ENCODE assay signal across 27 mouse cellular contexts in genomic region chr2:32091956-32092355, GRCm38 (mm10). TPM values are rescaled to one million over a fixed set of nuclear protein-coding genes. Genes with fewer than 3 reads are reported as not detected.
DNase-seq lines count a peak whose midpoint lies in the region; ATAC-seq and TF ChIP-seq lines count a peak whose summit lies in the region.
"Had no signal": no experiment of that assay in that cellular context is flagged by ENCODE, and none has a peak within 500 bp of the region (broad histone marks: within the 10 kb centered on the region; RNA-seq: fewer than 3 reads in every experiment).

No protein-coding gene starts in this region.

- no peaks in the 10 kb centered on the region for H3K27me3 ChIP-seq in heart, embryonic 10.5 days (ENCODE audit: insufficient read depth, poor library complexity, severe bottlenecking)
- no peaks in the 10 kb centered on the region for H3K27me3 ChIP-seq in kidney, adult 2 months (replicated peaks; ENCODE audit: control insufficient read depth, insufficient read depth, low read length)
- peaks cover 40% of the 10 kb centered on the region for H3K27me3 ChIP-seq in liver, embryonic 13.5 days
- peaks cover 17% of the 10 kb centered on the region for H3K27me3 ChIP-seq in liver, embryonic 11.5 days (replicated peaks; ENCODE audit: control insufficient read depth, insufficient read depth, low read length)

- WGBS in heart, embryonic 10.5 days, result 57% methylated on average over 3 of the region's 3 CpGs
- WGBS in kidney, adult 2 months, result 40% methylated on average over 3 of the region's 3 CpGs
- WGBS in liver, embryonic 13.5 days (ENCODE audit: insufficient replicate concordance), result 59% methylated on average over 3 of the region's 3 CpGs
- WGBS in liver, embryonic 11.5 days, result 65% methylated on average over 3 of the region's 3 CpGs

- DNase-seq in heart, embryonic 10.5 days (ENCODE audit: low spot score), result no peak
- DNase-seq in heart, adult 8-10 months (ENCODE audit: low spot score), result no peak
- DNase-seq in kidney, adult 2 months, result peak; percentile 63
- DNase-seq in kidney, postnatal 4 days, result no peak
- no peak for DNase-seq in liver, embryonic 13.5 days
- DNase-seq in liver, embryonic 11.5 days (ENCODE audit: low spot score), result no peak
- peak; percentile 91 for DNase-seq in skeletal muscle tissue, adult 2 months (ENCODE audit: low read depth, low spot score)
- DNase-seq: adrenal gland, postnatal 25 days; cerebellum, adult 11-12 months; cerebellum, adult 9-11 months; embryo, embryonic 11 days; heart, postnatal 4 days; lung, embryonic 14.5 days; lung, postnatal 14 days; right cerebral cortex, adult 18-20 months; thymus, adult 18-20 months; thymus, postnatal 36 days had no signal

- no peaks in the 10 kb centered on the region for H3K9me3 ChIP-seq in heart, embryonic 10.5 days
- no peaks in the 10 kb centered on the region for H3K9me3 ChIP-seq in liver, embryonic 13.5 days (replicated peaks)
- no peaks in the 10 kb centered on the region for H3K9me3 ChIP-seq in liver, embryonic 11.5 days (ENCODE audit: control insufficient read depth, low read length)
- H3K9me3 ChIP-seq: embryonic facial prominence, embryonic 12.5 days; hindbrain, embryonic 13.5 days; limb, embryonic 13.5 days had no signal

- H3K4me2 ChIP-seq in liver, embryonic 13.5 days, result no peak overlapping the region
- H3K4me2 ChIP-seq in liver, embryonic 11.5 days, result no peak overlapping the region
- H3K4me2 ChIP-seq: embryonic facial prominence, embryonic 12.5 days; hindbrain, embryonic 13.5 days; limb, embryonic 13.5 days; lung, embryonic 14.5 days had no signal

- peaks cover 49% of the 10 kb centered on the region for H3K4me1 ChIP-seq in heart, embryonic 10.5 days
- no peaks in the 10 kb centered on the region; the same call in 1 of the 2 replicates for H3K4me1 ChIP-seq in kidney, adult 2 months (ENCODE audit: control insufficient read depth, insufficient read depth, low read length)
- H3K4me1 ChIP-seq in liver, embryonic 13.5 days (replicated peaks), result peaks cover 51% of the 10 kb centered on the region
- peaks cover 25% of the 10 kb centered on the region for H3K4me1 ChIP-seq in liver, embryonic 11.5 days (replicated peaks; ENCODE audit: control insufficient read depth, insufficient read depth, low read length)

- no peaks in the 10 kb centered on the region for H3K36me3 ChIP-seq in heart, embryonic 10.5 days
- no peaks in the 10 kb centered on the region for H3K36me3 ChIP-seq in kidney, adult 2 months (ENCODE audit: control insufficient read depth, insufficient read depth, low read length)
- H3K36me3 ChIP-seq in liver, embryonic 13.5 days, result no peaks in the 10 kb centered on the region
- no peaks in the 10 kb centered on the region for H3K36me3 ChIP-seq in liver, embryonic 11.5 days (ENCODE audit: control insufficient read depth, insufficient read depth, low read length)
- H3K36me3 ChIP-seq: embryonic facial prominence, embryonic 12.5 days; hindbrain, embryonic 13.5 days; limb, embryonic 13.5 days had no signal

- TF ChIP-seq CTCF in kidney, adult 2 months (conservative IDR thresholded peaks at IDR 0.05; ENCODE audit: insufficient read depth, insufficient read length, low read depth, low read length), result no peak

- no peak for ATAC-seq in liver, embryonic 13.5 days (ENCODE audit: low read depth)
- ATAC-seq in liver, embryonic 11.5 days (replicated peaks; ENCODE audit: low FRiP score), result no peak
- ATAC-seq: CD4-positive, CD25-positive, alpha-beta regulatory T cell, adult 4 months; forebrain, embryonic 14.5 days; intestine, embryonic 16.5 days; midbrain, embryonic 16.5 days had no signal

- H3K9ac ChIP-seq in liver, embryonic 13.5 days, result no peak overlapping the region
- no peak overlapping the region for H3K9ac ChIP-seq in liver, embryonic 11.5 days (ENCODE audit: low read depth, low read length)
- H3K9ac ChIP-seq: embryonic facial prominence, embryonic 12.5 days; hindbrain, embryonic 13.5 days; limb, embryonic 13.5 days; liver, embryonic 14.5 days; lung, embryonic 14.5 days had no signal

- H3K4me3 ChIP-seq in heart, embryonic 10.5 days, result no peak overlapping the region
- H3K4me3 ChIP-seq in kidney, adult 2 months (ENCODE audit: insufficient read depth, low read depth, low read length), result no peak overlapping the region
- no peak overlapping the region for H3K4me3 ChIP-seq in liver, embryonic 13.5 days (replicated peaks)
- H3K4me3 ChIP-seq in liver, embryonic 11.5 days (ENCODE audit: low read depth, low read length), result no peak overlapping the region
- H3K4me3 ChIP-seq: embryonic facial prominence, embryonic 12.5 days; hindbrain, embryonic 13.5 days; limb, embryonic 13.5 days had no signal

- H3K27ac ChIP-seq in heart, embryonic 10.5 days, result peak overlapping the region; percentile 62
- H3K27ac ChIP-seq in kidney, adult 2 months (ENCODE audit: insufficient read depth, low read depth, low read length), result no peak overlapping the region
- peak overlapping the region; percentile 39; the same call in 1 of the 2 replicates for H3K27ac ChIP-seq in liver, embryonic 13.5 days
- no peak overlapping the region for H3K27ac ChIP-seq in liver, embryonic 11.5 days (ENCODE audit: low read depth, low read length)
- H3K27ac ChIP-seq: embryonic facial prominence, embryonic 12.5 days; hindbrain, embryonic 13.5 days; limb, embryonic 13.5 days; liver, embryonic 14.5 days; stomach, postnatal 0 days had no signal

- no peak for TF ChIP-seq POLR2A in kidney, adult 2 months (IDR thresholded peaks at IDR 0.05; ENCODE audit: low read depth, low read length)

RNA-seq across cellular contexts. Expression of gene Plpp7, which starts 3.4 kb away (rescaled TPM):
- polyA plus RNA-seq in heart, embryonic 10.5 days (2016; fragmentation: Nextera tagmentation; extraction: Ambion mirVana), result 10.9 and 12.9 TPM in 2 replicates
- 10 to 100 TPM; 34.7 to 48.9 (median 42.6) TPM for total RNA-seq in heart, adult 8-10 months (2022)
- 5.7 and 6.0 TPM in 2 replicates for polyA plus RNA-seq in kidney, adult 2 months (2012; rRNA removed)
- 2.0 and 2.2 TPM in 2 replicates for polyA plus RNA-seq in liver, embryonic 13.5 days (2015; fragmentation: Nextera tagmentation; extraction: Ambion mirVana)
- polyA plus RNA-seq in liver, embryonic 11.5 days (2014; fragmentation: Nextera tagmentation; extraction: Ambion mirVana), result 5.3 TPM in 2 replicates
- total RNA-seq: neutrophil, adult 5-6 weeks had no signal
- polyA plus RNA-seq: CD4-positive, CD25-positive, alpha-beta regulatory T cell, adult 4 months had no signal

RNA-seq across cellular contexts. Expression of gene Fam78a, which starts 7.3 kb away (rescaled TPM):
- 37.7 and 60.1 TPM in 2 replicates for polyA plus RNA-seq in heart, embryonic 10.5 days (2016; fragmentation: Nextera tagmentation; extraction: Ambion mirVana)
- total RNA-seq in heart, adult 8-10 months (2022), result 10 to 100 TPM; 12.7 to 26.1 (median 16.3) TPM
- 2.6 and 4.9 TPM in 2 replicates for polyA plus RNA-seq in kidney, adult 2 months (2012; rRNA removed)
- 10.6 and 13.0 TPM in 2 replicates for polyA plus RNA-seq in liver, embryonic 13.5 days (2015; fragmentation: Nextera tagmentation; extraction: Ambion mirVana)
- polyA plus RNA-seq in liver, embryonic 11.5 days (2014; fragmentation: Nextera tagmentation; extraction: Ambion mirVana), result 19.2 and 19.8 TPM in 2 replicates

RNA-seq across cellular contexts. Expression of gene Prrc2b, which starts 58.9 kb away (rescaled TPM):
- polyA plus RNA-seq in heart, embryonic 10.5 days (2016; fragmentation: Nextera tagmentation; extraction: Ambion mirVana), result 44.1 and 54.6 TPM in 2 replicates
- total RNA-seq in heart, adult 8-10 months (2022), result 10 to 100 TPM; 83.5 to 94.1 (median 89.2) TPM
- 42.5 and 43.5 TPM in 2 replicates for polyA plus RNA-seq in kidney, adult 2 months (2012; rRNA removed)
- 6.8 and 7.7 TPM in 2 replicates for polyA plus RNA-seq in liver, embryonic 13.5 days (2015; fragmentation: Nextera tagmentation; extraction: Ambion mirVana)
- 37.8 and 48.1 TPM in 2 replicates for polyA plus RNA-seq in liver, embryonic 11.5 days (2014; fragmentation: Nextera tagmentation; extraction: Ambion mirVana)

Comparison
In these comparisons a context has a peak if more than half of its experiments do, and no peak if none do; other contexts are left out.
1. DNase-seq: peak in kidney, adult 2 months (single experiment) and skeletal muscle tissue, adult 2 months (single experiment); none in heart, embryonic 10.5 days (single experiment), heart, adult 8-10 months (single experiment), kidney, postnatal 4 days (0 of 2), liver, embryonic 13.5 days (single experiment) and liver, embryonic 11.5 days (single experiment).
2. H3K27ac ChIP-seq: peak in heart, embryonic 10.5 days (single experiment) and liver, embryonic 13.5 days (single experiment); none in kidney, adult 2 months (single experiment) and liver, embryonic 11.5 days (single experiment).